Mouse (Mus musculus) cerebellum, postnatal 25 days (tissue): ENCODE measurements at regions not wholly inside any gene's neighbourhood (a gene's known extent, or its start where the extent isn't known, plus 50 kb on each side); places are given as distances from the start of the nearest gene placed in this dataset.
A peak's percentile ranks its signal among the peaks of the same experiment; 100 is the strongest.

Experiments
- DNase-seq, 2 experiments: peaks; one replicate each; pipeline ENCODE4 v3.0.0; 2021; ENCODE audit warnings: mixed read lengths in 2 of 2

GRCm38 (mm10) chr13:54847764-54848183 lies 58.6 kb downstream of the Tspan17 start:
- DNase-seq = no peak

GRCm38 (mm10) chr13:54851131-54851530 lies 62.0 kb downstream of the Tspan17 start:
- DNase-seq = no peak

GRCm38 (mm10) chr13:54855333-54856238 lies 66.4 kb downstream of the Tspan17 start:
- DNase-seq = peak; percentile 43 to 57

- DNase-seq = peak; percentile 47 to 68
Observed at GRCm38 (mm10) chr13:54862931-54863330, 73.8 kb downstream of the Tspan17 start.

- no peak for DNase-seq
Observed at GRCm38 (mm10) chr13:54864048-54864447, 74.9 kb downstream of the Tspan17 start.

- no peak for DNase-seq
Observed at GRCm38 (mm10) chr13:54872004-54872403, 77.2 kb upstream of the Unc5a start.

GRCm38 (mm10) chr13:54873882-54874281 lies 75.3 kb upstream of the Unc5a start:
- DNase-seq = no peak

- DNase-seq = peak; percentile 48
Observed at GRCm38 (mm10) chr13:54874291-54875200, 74.7 kb upstream of the Unc5a start.

GRCm38 (mm10) chr13:54876556-54876955 lies 72.7 kb upstream of the Unc5a start:
- no peak for DNase-seq

- no peak for DNase-seq
Observed at GRCm38 (mm10) chr13:54877656-54878055, 71.6 kb upstream of the Unc5a start.

- peak; percentile 54 to 59 for DNase-seq
Observed at GRCm38 (mm10) chr13:54879325-54879724, 69.9 kb upstream of the Unc5a start.

- no peak for DNase-seq
Observed at GRCm38 (mm10) chr13:54880204-54880603, 69.0 kb upstream of the Unc5a start.

- no peak for DNase-seq
Observed at GRCm38 (mm10) chr13:54882781-54883180, 66.4 kb upstream of the Unc5a start.

- DNase-seq = no peak
Observed at GRCm38 (mm10) chr13:54883748-54884708, 65.2 kb upstream of the Unc5a start.

- peak; percentile 43 to 64 for DNase-seq
Observed at GRCm38 (mm10) chr13:54884709-54885460, 64.3 kb upstream of the Unc5a start.

GRCm38 (mm10) chr13:54887366-54887921 lies 61.8 kb upstream of the Unc5a start:
- peak in 1 of 2 experiments; percentile 40 for DNase-seq

- DNase-seq = peak in 1 of 2 experiments; percentile 26
Observed at GRCm38 (mm10) chr13:54888021-54888420, 61.2 kb upstream of the Unc5a start.

GRCm38 (mm10) chr13:54889684-54890399 lies 59.4 kb upstream of the Unc5a start:
- no peak for DNase-seq

- no peak for DNase-seq
Observed at GRCm38 (mm10) chr13:54892572-54892971, 56.6 kb upstream of the Unc5a start.

- DNase-seq = no peak
Observed at GRCm38 (mm10) chr13:54893651-54894050, 55.6 kb upstream of the Unc5a start.
